Mouse (Mus musculus): ENCODE data around the gene Tbc1d24. TPM values are rescaled to one million over a fixed set of nuclear protein-coding genes. Genes with fewer than 3 reads are reported as not detected.

Gene Tbc1d24
- polyA plus RNA-seq, 1 experiment from 2014 or later: 4.3 TPM

DNA sequence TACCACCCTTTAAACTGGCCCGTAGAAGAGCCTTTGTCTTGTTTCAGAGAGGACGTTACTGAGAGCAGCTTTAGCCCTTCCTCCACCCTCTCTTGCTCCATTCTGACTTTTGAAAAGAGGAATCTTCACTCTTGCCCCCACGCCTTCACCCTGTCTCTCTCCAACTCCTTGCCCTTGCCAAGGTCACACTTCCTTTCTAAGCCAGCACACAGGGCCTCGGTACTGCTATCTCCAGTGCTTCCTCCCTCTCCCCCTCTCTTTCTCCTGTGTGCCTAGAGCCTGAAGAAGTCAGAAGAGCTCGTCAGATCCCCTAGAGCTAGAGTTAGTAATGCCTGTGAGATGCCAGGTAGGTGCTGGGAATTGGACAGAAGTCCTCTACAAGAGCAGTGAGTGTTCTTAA lies 34.6 kb downstream of the Tbc1d24 start:
- H3K9me3 ChIP-seq (ENCODE audit: control insufficient read depth, low read length): no peaks in the 10 kb centered on the region
- WGBS: 57% methylated on average over 5 of the region's 5 CpGs
- peaks cover 18% of the 10 kb centered on the region for H3K36me3 ChIP-seq (ENCODE audit: control insufficient read depth, insufficient read depth, low read length)
- no peak overlapping the region for H3K27ac ChIP-seq (replicated peaks in 1 of 2; ENCODE audit: control insufficient read depth in 1 of 2, insufficient read depth in 1 of 2, low read depth in 2 of 2, low read length in 2 of 2)
- H3K4me3 ChIP-seq (ENCODE audit: control insufficient read depth in 1 of 2, insufficient read depth in 1 of 2, low read depth in 1 of 2, low read length in 2 of 2): no peak overlapping the region
- H3K9ac ChIP-seq (ENCODE audit: low read length): no peak overlapping the region
- H3K4me2 ChIP-seq (ENCODE audit: low read length): no peak overlapping the region
- no peak for ATAC-seq (ENCODE audit: insufficient number of reproducible peaks, insufficient read depth, low FRiP score, low read depth)
- H3K27me3 ChIP-seq (ENCODE audit: control insufficient read depth, insufficient read depth, low read length): no peaks in the 10 kb centered on the region
- H3K4me1 ChIP-seq (ENCODE audit: control insufficient read depth in 2 of 2, insufficient read depth in 2 of 2, low read length in 2 of 2): peaks cover 11 to 19% of the 10 kb centered on the region in 2 experiments

GRCm38 (mm10) chr17:24170125-24170524 lies 35.2 kb downstream of the Tbc1d24 start:
- Histone ChIP-seq H3K27ac (replicated peaks in 1 of 2; ENCODE audit: control insufficient read depth in 1 of 2, insufficient read depth in 1 of 2, low read depth in 2 of 2, low read length in 2 of 2) (peak overlapping the region in 1 of 2 experiments; percentile 97; a peak in 2 of 4 replicates), H3K36me3 (ENCODE audit: control insufficient read depth, insufficient read depth, low read length) (peaks cover 24% of the 10 kb centered on the region), H3K9ac (ENCODE audit: low read length) (peak overlapping the region; percentile 90), H3K9me3 (ENCODE audit: control insufficient read depth, low read length) (no peaks in the 10 kb centered on the region), H3K4me3 (ENCODE audit: control insufficient read depth in 1 of 2, insufficient read depth in 1 of 2, low read depth in 1 of 2, low read length in 2 of 2) (peak overlapping the region; percentile 64 to 93), H3K4me1 (ENCODE audit: control insufficient read depth in 2 of 2, insufficient read depth in 2 of 2, low read length in 2 of 2) (peaks cover 11 to 19% of the 10 kb centered on the region in 2 experiments), H3K27me3 (ENCODE audit: control insufficient read depth, insufficient read depth, low read length) (no peaks in the 10 kb centered on the region), H3K4me2 (ENCODE audit: low read length) (peak overlapping the region; percentile 79)
- 54% methylated on average over 3 of the region's 3 CpGs for WGBS
- no peak for ATAC-seq (ENCODE audit: insufficient number of reproducible peaks, insufficient read depth, low FRiP score, low read depth)

DNA sequence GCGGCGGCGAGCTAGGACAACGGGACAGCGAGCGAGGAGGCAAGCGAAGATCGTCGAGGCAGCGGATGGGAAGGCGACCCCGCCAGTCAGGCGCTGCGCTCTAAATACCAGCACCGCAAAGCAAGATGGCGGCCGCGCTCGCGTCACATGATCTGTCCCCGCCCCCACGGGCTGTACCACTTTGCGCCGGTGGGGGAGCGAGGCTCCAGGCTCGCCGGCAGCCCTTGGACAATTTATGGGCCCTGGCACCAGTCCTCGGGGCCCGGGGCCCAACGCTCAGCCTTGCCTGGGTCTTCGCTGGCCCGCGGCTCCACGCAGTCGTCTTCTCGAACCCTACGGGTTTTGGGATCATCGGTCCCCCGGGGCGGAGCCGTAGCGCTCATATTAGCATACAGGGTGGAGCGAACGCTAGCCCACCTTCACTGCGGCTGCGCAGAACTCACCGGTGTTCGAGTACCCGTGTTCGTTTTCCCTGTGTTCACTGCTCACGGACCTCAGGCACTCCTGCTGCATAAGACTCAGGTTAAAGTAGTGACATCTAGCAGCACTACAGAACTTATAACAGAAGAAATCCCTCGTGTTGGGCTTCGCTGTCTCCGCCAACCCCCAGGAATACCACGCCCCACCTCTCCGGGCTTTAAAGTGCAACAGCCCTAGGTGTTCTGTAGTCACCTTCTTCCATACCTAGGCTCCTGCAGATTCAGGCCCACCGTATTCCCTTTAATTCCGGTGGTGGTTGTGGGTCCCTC lies 35.9 kb downstream of the Tbc1d24 start, which contains the start of gene Atp6v0c:
Gene Atp6v0c, minus strand, starts transcription at position 386 of the 749 bp plus-strand sequence.
- no peaks in the 10 kb centered on the region for H3K9me3 ChIP-seq (ENCODE audit: control insufficient read depth, low read length)
- peaks cover 11 to 19% of the 10 kb centered on the region in 2 experiments for H3K4me1 ChIP-seq (ENCODE audit: control insufficient read depth in 2 of 2, insufficient read depth in 2 of 2, low read length in 2 of 2)
- WGBS: under 1% methylated on average over 58 of the region's 58 CpGs
- H3K4me2 ChIP-seq (ENCODE audit: low read length): peak within 1 kb of the TSS; percentile 79
- peak; percentile 87 for ATAC-seq (ENCODE audit: insufficient number of reproducible peaks, insufficient read depth, low FRiP score, low read depth)
- peak within 1 kb of the TSS; percentile 97 for H3K27ac ChIP-seq (replicated peaks in 1 of 2; ENCODE audit: control insufficient read depth in 1 of 2, insufficient read depth in 1 of 2, low read depth in 2 of 2, low read length in 2 of 2)
- H3K4me3 ChIP-seq (ENCODE audit: control insufficient read depth in 1 of 2, insufficient read depth in 1 of 2, low read depth in 1 of 2, low read length in 2 of 2): peak within 1 kb of the TSS; percentile 64 to 93
- no peaks in the 10 kb centered on the region for H3K27me3 ChIP-seq (ENCODE audit: control insufficient read depth, insufficient read depth, low read length)
- peaks cover 30% of the 10 kb centered on the region for H3K36me3 ChIP-seq (ENCODE audit: control insufficient read depth, insufficient read depth, low read length)
- peak within 1 kb of the TSS; percentile 90 for H3K9ac ChIP-seq (ENCODE audit: low read length)

- under 1% methylated on average over 40 of the region's 41 CpGs for WGBS
- Histone ChIP-seq H3K4me2 (ENCODE audit: low read length) (peak overlapping the region; percentile 79), H3K36me3 (ENCODE audit: control insufficient read depth, insufficient read depth, low read length) (peaks cover 32% of the 10 kb centered on the region), H3K9me3 (ENCODE audit: control insufficient read depth, low read length) (no peaks in the 10 kb centered on the region), H3K4me1 (ENCODE audit: control insufficient read depth in 2 of 2, insufficient read depth in 2 of 2, low read length in 2 of 2) (peaks cover 11 to 19% of the 10 kb centered on the region in 2 experiments), H3K9ac (ENCODE audit: low read length) (peak overlapping the region; percentile 90), H3K27ac (replicated peaks in 1 of 2; ENCODE audit: control insufficient read depth in 1 of 2, insufficient read depth in 1 of 2, low read depth in 2 of 2, low read length in 2 of 2) (peak overlapping the region; percentile 97), H3K27me3 (ENCODE audit: control insufficient read depth, insufficient read depth, low read length) (no peaks in the 10 kb centered on the region), H3K4me3 (ENCODE audit: control insufficient read depth in 1 of 2, insufficient read depth in 1 of 2, low read depth in 1 of 2, low read length in 2 of 2) (peak overlapping the region; percentile 64 to 93)
- ATAC-seq (ENCODE audit: insufficient number of reproducible peaks, insufficient read depth, low FRiP score, low read depth): peak; percentile 63
These were observed 36.6 kb downstream of the Tbc1d24 start for GRCm38 (mm10) chr17:24168590-24169277.

DNA sequence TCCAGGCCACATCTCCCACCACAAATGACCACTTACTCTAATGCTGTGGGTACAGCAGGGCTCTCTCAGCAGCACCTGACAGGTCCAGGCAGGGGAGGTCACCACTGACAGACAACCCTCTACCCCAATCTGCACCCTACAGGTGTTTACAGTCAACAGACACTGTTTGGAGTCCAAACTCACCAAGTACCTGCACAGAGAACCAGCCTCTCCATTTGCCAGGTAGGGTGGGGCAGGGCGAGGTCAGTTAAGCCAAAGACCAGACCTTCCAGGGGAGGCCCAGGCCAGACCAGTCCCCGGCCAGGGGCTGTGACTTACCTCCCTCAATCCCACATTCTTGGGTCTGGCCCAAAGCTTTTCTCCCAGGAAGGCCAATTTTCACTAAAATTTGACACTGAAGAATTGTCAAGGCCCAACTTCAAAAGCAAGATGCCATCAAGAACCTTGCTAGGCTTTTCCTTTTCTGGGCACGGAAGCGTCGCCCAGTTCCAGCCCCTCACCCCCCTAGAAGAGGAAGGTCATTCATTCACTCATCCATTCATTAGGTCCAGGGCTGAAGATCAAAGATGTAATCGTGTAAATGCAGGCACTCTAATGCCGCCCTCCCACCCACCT lies 37.4 kb downstream of the Tbc1d24 start:
- no peak for ATAC-seq (ENCODE audit: insufficient number of reproducible peaks, insufficient read depth, low FRiP score, low read depth)
- 55% methylated on average over 7 of the region's 7 CpGs for WGBS
- no peaks in the 10 kb centered on the region for H3K9me3 ChIP-seq (ENCODE audit: control insufficient read depth, low read length)
- peak overlapping the region; percentile 97 for H3K27ac ChIP-seq (replicated peaks in 1 of 2; ENCODE audit: control insufficient read depth in 1 of 2, insufficient read depth in 1 of 2, low read depth in 2 of 2, low read length in 2 of 2)
- H3K4me2 ChIP-seq (ENCODE audit: low read length): peak overlapping the region; percentile 79
- no peaks in the 10 kb centered on the region for H3K27me3 ChIP-seq (ENCODE audit: control insufficient read depth, insufficient read depth, low read length)
- H3K4me1 ChIP-seq (ENCODE audit: control insufficient read depth in 2 of 2, insufficient read depth in 2 of 2, low read length in 2 of 2): peaks cover 11 to 19% of the 10 kb centered on the region in 2 experiments
- peaks cover 32% of the 10 kb centered on the region for H3K36me3 ChIP-seq (ENCODE audit: control insufficient read depth, insufficient read depth, low read length)
- H3K9ac ChIP-seq (ENCODE audit: low read length): peak overlapping the region; percentile 90
- peak overlapping the region; percentile 64 to 93 for H3K4me3 ChIP-seq (ENCODE audit: control insufficient read depth in 1 of 2, insufficient read depth in 1 of 2, low read depth in 1 of 2, low read length in 2 of 2)

DNA sequence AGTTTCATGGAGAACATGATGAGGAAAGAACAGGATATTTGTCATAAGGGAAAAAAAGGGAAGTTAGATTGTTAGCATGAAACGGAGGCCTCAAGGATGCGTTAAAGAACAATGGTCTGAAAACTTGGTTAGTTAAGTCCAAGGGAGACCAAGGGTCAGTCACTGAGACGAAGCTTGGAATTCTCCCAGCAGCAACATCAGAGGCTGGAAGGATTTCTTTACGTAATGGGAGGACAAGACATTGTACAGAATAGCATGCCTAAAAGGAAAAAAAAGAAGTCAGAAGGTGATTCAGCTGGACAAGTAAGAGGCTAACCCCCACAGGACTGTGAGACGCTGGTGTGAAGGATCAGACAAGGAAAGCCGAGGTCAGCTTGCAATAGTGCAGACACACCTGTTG lies 38.2 kb downstream of the Tbc1d24 start:
- Histone ChIP-seq H3K36me3 (ENCODE audit: control insufficient read depth, insufficient read depth, low read length) (peaks cover 32% of the 10 kb centered on the region), H3K27me3 (ENCODE audit: control insufficient read depth, insufficient read depth, low read length) (no peaks in the 10 kb centered on the region), H3K4me1 (ENCODE audit: control insufficient read depth in 2 of 2, insufficient read depth in 2 of 2, low read length in 2 of 2) (peaks cover 17 to 26% of the 10 kb centered on the region in 2 experiments), H3K27ac (replicated peaks in 1 of 2; ENCODE audit: control insufficient read depth in 1 of 2, insufficient read depth in 1 of 2, low read depth in 2 of 2, low read length in 2 of 2) (no peak overlapping the region), H3K9ac (ENCODE audit: low read length) (peak overlapping the region; percentile 90; the same call in 1 of the 2 replicates), H3K4me2 (ENCODE audit: low read length) (peak overlapping the region; percentile 79), H3K4me3 (ENCODE audit: control insufficient read depth in 1 of 2, insufficient read depth in 1 of 2, low read depth in 1 of 2, low read length in 2 of 2) (0 out of 4 replicates have a peak overlapping the region, but pooled peaks of 1 of the 2 experiments have one; percentile 93), H3K9me3 (ENCODE audit: control insufficient read depth, low read length) (no peaks in the 10 kb centered on the region)
- 82% methylated on average over 6 of the region's 6 CpGs for WGBS
- no peak for ATAC-seq (ENCODE audit: insufficient number of reproducible peaks, insufficient read depth, low FRiP score, low read depth)

DNA sequence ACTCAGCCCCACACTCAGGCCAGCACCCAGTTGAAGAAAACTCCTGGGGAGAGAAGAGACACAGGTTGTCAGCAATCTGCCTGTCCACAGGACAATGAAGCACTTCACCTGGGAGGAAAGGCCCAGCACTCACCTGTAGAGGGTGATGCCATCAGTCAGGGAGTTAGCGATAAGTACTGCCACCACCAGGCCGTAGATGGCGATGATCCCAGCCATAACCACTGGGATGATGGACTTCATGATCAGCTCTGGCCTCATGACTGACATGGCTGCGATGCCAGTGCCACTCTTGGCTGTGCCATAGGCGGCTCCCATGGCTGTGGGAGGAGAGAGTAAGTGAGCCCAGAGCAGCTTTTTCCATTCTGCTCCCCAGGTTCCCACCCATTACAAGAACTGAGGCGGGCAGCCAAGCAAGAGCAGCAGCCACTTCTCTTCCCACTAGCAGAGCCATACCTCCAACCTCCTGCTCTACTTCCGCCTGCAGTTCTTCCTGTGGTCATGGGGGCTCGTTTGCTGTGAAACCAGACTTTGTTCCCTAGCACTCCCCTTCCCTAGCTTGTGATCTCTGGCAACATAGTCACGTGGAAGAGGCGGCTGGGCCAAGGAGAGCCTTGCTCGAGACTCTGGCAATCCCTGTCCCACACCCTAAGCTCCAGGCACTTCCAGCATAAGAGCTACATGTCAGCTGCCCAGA lies 40.6 kb downstream of the Tbc1d24 start:
- Histone ChIP-seq H3K4me3 (ENCODE audit: control insufficient read depth in 1 of 2, insufficient read depth in 1 of 2, low read depth in 1 of 2, low read length in 2 of 2) (no peak overlapping the region), H3K4me2 (ENCODE audit: low read length) (no peak overlapping the region), H3K9me3 (ENCODE audit: control insufficient read depth, low read length) (no peaks in the 10 kb centered on the region), H3K27me3 (ENCODE audit: control insufficient read depth, insufficient read depth, low read length) (no peaks in the 10 kb centered on the region), H3K27ac (replicated peaks in 1 of 2; ENCODE audit: control insufficient read depth in 1 of 2, insufficient read depth in 1 of 2, low read depth in 2 of 2, low read length in 2 of 2) (no peak overlapping the region), H3K9ac (ENCODE audit: low read length) (no peak overlapping the region), H3K36me3 (ENCODE audit: control insufficient read depth, insufficient read depth, low read length) (peaks cover 32% of the 10 kb centered on the region), H3K4me1 (ENCODE audit: control insufficient read depth in 2 of 2, insufficient read depth in 2 of 2, low read length in 2 of 2) (peaks cover 14 to 20% of the 10 kb centered on the region in 2 experiments)
- 71% methylated on average over 11 of the region's 11 CpGs for WGBS
- no peak for ATAC-seq (ENCODE audit: insufficient number of reproducible peaks, insufficient read depth, low FRiP score, low read depth)

Measured in heart, embryonic 14.5 days (tissue).